Mouse (Mus musculus) kidney, postnatal 0 days (tissue): ENCODE results near the gene Adgrl4. TPM values are rescaled to one million over a fixed set of nuclear protein-coding genes. Genes with fewer than 3 reads are reported as not detected.

Experiments
- ATAC-seq: fragments of 200-750 bp; cut with Nextera tagmentation; replicated peaks from 2 replicates; pipeline ENCODE4 v1.8.0; 2017; ENCODE audit warnings: low read depth, moderate number of reproducible peaks, moderate TSS enrichment, moderate library complexity; ENCODE audit not compliant: low FRiP score
- DNase-seq: peaks from one replicate; pipeline ENCODE4 v3.0.0-alpha.2; 2016; ENCODE audit warnings: low spot score
- H3K27ac ChIP-seq: fragments of 300-500 bp; sonication (generic); 2 replicates; pipeline ENCODE4 v1.5.1; 2014; ENCODE audit warnings: mild to moderate bottlenecking
- H3K27me3 ChIP-seq: fragments of 300-500 bp; sonication (generic); 2 replicates; pipeline ENCODE4 v1.6.1; 2014; ENCODE audit warnings: low read length, mixed read lengths; ENCODE audit not compliant: insufficient read depth
- H3K36me3 ChIP-seq: fragments of 300-500 bp; sonication (generic); 2 replicates; pipeline ENCODE4 v1.6.1; 2014; ENCODE audit warnings: low read length, mixed read lengths; ENCODE audit not compliant: insufficient read depth
- H3K4me1 ChIP-seq: fragments of 300-500 bp; sonication (generic); replicated peaks from 2 replicates; pipeline ENCODE4 v1.6.1; 2014; ENCODE audit warnings: antibody characterized with exemption, low read length, mixed read lengths; ENCODE audit not compliant: insufficient read depth
- H3K4me2 ChIP-seq: fragments of 300-500 bp; sonication (generic); 2 replicates; pipeline ENCODE4 v1.6.1; 2014; ENCODE audit warnings: mild to moderate bottlenecking, low read length, moderate library complexity, mixed read lengths
- H3K4me3 ChIP-seq: fragments of 300-500 bp; sonication (generic); replicated peaks from 2 replicates; pipeline ENCODE4 v1.5.1; 2014; ENCODE audit warnings: low read depth, low read length
- H3K9ac ChIP-seq: fragments of 300-500 bp; sonication (generic); 2 replicates; pipeline ENCODE4 v1.6.1; 2014; ENCODE audit warnings: low read depth, low read length
- H3K9me3 ChIP-seq: fragments of 300-500 bp; sonication (generic); replicated peaks from 2 replicates; pipeline ENCODE4 v1.6.1; 2016; ENCODE audit warnings: low read length, inconsistent platforms, mixed read lengths
- CTCF ChIP-seq: IDR thresholded peaks from 2 replicates; pipeline ENCODE4 v1.5.1; 2016; ENCODE audit warnings: antibody characterized with exemption, low read depth, mild to moderate bottlenecking, moderate library complexity
- WGBS: fragments of 180-500 bp; shearing (Covaris S2); extraction: QIAGEN DNeasy Blood & Tissue Kit; methylation state at CpG from one replicate; pipeline ENCODE4 v1.1.7; 2014; 5-methylcytosine and 5-hydroxymethylcytosine counted together
- polyA plus RNA-seq: library from polyadenylated mRNA; unstranded; fragments of >200 nt; fragmentation: Nextera tagmentation; extraction: Ambion mirVana; gene quantifications from 2 replicates; pipeline ENCODE4 v1.2.1, GENCODE M21; 2015

Adgrl4 gene
- polyA plus RNA-seq, 1 experiment from 2014 or later: 35.4 TPM

- Histone ChIP-seq H3K4me2 (no peak overlapping the region), H3K27me3 (no peaks in the 10 kb centered on the region), H3K4me1 (no peaks in the 10 kb centered on the region), H3K9ac (no peak overlapping the region), H3K4me3 (no peak overlapping the region), H3K36me3 (no peaks in the 10 kb centered on the region), H3K9me3 (no peaks in the 10 kb centered on the region), H3K27ac (no peak overlapping the region)
- DNase-seq: no peak
- 67% methylated on average over 3 of the region's 3 CpGs for WGBS
- no peak for TF ChIP-seq CTCF
- no peak for ATAC-seq
Measured at GRCm38 (mm10) chr3:151459430-151460190, 21.9 kb downstream of the Adgrl4 start.

GRCm38 (mm10) chr3:151465215-151465614 is 27.5 kb downstream of the Adgrl4 start:
- Histone ChIP-seq H3K9ac (no peak overlapping the region), H3K4me2 (no peak overlapping the region), H3K36me3 (no peaks in the 10 kb centered on the region), H3K4me1 (no peaks in the 10 kb centered on the region), H3K27ac (no peak overlapping the region), H3K27me3 (no peaks in the 10 kb centered on the region), H3K9me3 (no peaks in the 10 kb centered on the region), H3K4me3 (no peak overlapping the region)
- DNase-seq (no peak), ATAC-seq (no peak)
- 42% methylated on average over 4 of the region's 4 CpGs for WGBS
- no peak for TF ChIP-seq CTCF

- no peak overlapping the region for H3K4me2 ChIP-seq
- DNase-seq (no peak), ATAC-seq (no peak)
- TF ChIP-seq CTCF: no peak
- no peak overlapping the region for H3K27ac ChIP-seq
- no peaks in the 10 kb centered on the region for H3K9me3 ChIP-seq
- H3K4me1 ChIP-seq: no peaks in the 10 kb centered on the region
- H3K4me3 ChIP-seq: no peak overlapping the region
- 94% methylated on average over 4 of the region's 4 CpGs for WGBS
- no peaks in the 10 kb centered on the region for H3K27me3 ChIP-seq
- no peaks in the 10 kb centered on the region for H3K36me3 ChIP-seq
- H3K9ac ChIP-seq: no peak overlapping the region
Measured at GRCm38 (mm10) chr3:151488853-151489252, 51.2 kb downstream of the Adgrl4 start.

GRCm38 (mm10) chr3:151505606-151506005 is 67.9 kb downstream of the Adgrl4 start:
- Histone ChIP-seq H3K4me2 (no peak overlapping the region), H3K27ac (no peak overlapping the region), H3K9ac (no peak overlapping the region), H3K4me3 (no peak overlapping the region), H3K4me1 (no peaks in the 10 kb centered on the region), H3K9me3 (no peaks in the 10 kb centered on the region), H3K36me3 (no peaks in the 10 kb centered on the region), H3K27me3 (no peaks in the 10 kb centered on the region)
- TF ChIP-seq CTCF: no peak
- 94% methylated on average over 3 of the region's 3 CpGs for whole genome bisulfite sequencing
- DNase-seq: no peak
- no peak for ATAC-seq

- H3K9me3 ChIP-seq: no peaks in the 10 kb centered on the region
- 94% methylated on average over 5 of the region's 5 CpGs for WGBS
- H3K36me3 ChIP-seq: no peaks in the 10 kb centered on the region
- no peak overlapping the region for H3K4me3 ChIP-seq
- TF ChIP-seq CTCF: no peak
- DNase-seq (no peak), ATAC-seq (no peak)
- no peak overlapping the region for H3K9ac ChIP-seq
- no peak overlapping the region for H3K27ac ChIP-seq
- no peak overlapping the region for H3K4me2 ChIP-seq
- no peaks in the 10 kb centered on the region for H3K4me1 ChIP-seq
- no peaks in the 10 kb centered on the region for H3K27me3 ChIP-seq
Measured at GRCm38 (mm10) chr3:151511184-151511583, 73.5 kb downstream of the Adgrl4 start.

GRCm38 (mm10) chr3:151547182-151547581 is 109.5 kb downstream of the Adgrl4 start:
- H3K36me3 ChIP-seq: no peaks in the 10 kb centered on the region
- WGBS: 87% methylated on average over 3 of the region's 3 CpGs
- no peak overlapping the region for H3K27ac ChIP-seq
- no peaks in the 10 kb centered on the region for H3K27me3 ChIP-seq
- H3K4me2 ChIP-seq: no peak overlapping the region
- no peaks in the 10 kb centered on the region for H3K9me3 ChIP-seq
- TF ChIP-seq CTCF: no peak
- no peak for DNase-seq
- no peaks in the 10 kb centered on the region for H3K4me1 ChIP-seq
- ATAC-seq: no peak
- no peak overlapping the region for H3K9ac ChIP-seq
- H3K4me3 ChIP-seq: no peak overlapping the region

- Histone ChIP-seq H3K27me3 (no peaks in the 10 kb centered on the region), H3K4me3 (no peak overlapping the region), H3K4me1 (no peaks in the 10 kb centered on the region), H3K27ac (no peak overlapping the region), H3K4me2 (no peak overlapping the region), H3K36me3 (no peaks in the 10 kb centered on the region), H3K9me3 (no peaks in the 10 kb centered on the region), H3K9ac (no peak overlapping the region)
- 52% methylated on average over 5 of the region's 5 CpGs for WGBS
- DNase-seq: no peak
- TF ChIP-seq CTCF: no peak
- ATAC-seq: no peak
Measured at GRCm38 (mm10) chr3:151551002-151551401, 113.3 kb downstream of the Adgrl4 start.
